Mouse (Mus musculus): ENCODE results near the gene Katnal1.

The Katnal1 gene

DNA sequence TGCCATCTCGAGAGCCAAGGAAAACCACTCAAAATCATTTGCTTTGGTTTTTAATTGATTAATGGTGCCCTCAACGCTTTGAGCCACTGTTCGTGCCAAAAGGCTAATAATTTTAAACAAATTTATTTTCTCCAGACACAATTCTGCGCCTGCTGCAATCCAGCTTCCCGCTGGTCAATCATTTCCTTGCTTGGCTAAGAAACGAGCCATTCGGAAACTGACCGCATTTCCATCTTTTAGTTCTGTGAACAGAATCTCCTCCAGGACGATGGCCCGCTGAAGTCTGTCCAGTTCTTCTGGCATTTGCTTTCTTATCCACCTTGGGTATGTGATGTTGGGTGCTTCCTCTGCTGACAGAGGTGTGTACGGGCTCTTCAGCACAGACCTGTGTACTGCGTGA, 4.5 kb downstream of the Katnal1 start:
- no peak for DNase-seq (ENCODE audit: low spot score)

DNA sequence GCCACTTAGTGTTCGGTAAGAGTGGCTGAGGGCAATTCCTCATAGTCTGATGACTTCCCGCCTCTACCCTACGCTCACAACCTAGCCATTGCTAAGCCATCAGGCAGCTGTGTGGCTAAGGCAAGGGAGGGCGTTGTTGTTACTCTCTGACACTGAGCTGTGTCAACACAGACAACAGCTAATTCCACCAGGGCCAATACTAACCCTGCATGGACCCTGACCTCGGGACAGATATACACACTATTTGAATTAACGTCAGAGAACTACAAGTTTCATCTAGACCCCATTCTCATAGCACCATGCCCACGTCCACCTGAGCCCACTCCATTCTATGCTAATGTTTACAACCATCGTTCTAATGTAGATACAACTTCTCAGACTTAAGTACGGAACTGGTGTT, 5.1 kb downstream of the Katnal1 start:
- no peak for DNase-seq (ENCODE audit: low spot score)

DNA sequence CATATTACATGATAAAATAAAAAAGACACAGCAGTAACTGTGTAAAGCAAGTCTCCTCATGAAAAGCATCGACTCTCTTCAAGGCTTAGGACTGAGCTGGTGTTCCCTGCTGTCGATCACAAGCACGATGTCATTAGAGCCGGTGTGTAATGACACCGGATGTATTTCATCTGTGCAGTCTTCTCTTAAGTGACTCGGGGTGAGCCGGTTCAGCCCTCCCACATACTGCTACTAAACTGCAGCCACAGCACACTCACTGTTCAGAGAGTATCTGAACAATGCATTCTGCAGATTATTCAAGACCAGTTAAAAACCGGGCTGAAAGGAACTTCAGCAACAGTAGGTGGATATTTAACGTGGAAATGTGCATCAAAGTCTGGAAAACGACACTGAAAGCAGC, 5.7 kb downstream of the Katnal1 start:
- DNase-seq (ENCODE audit: low spot score), result no peak

DNA sequence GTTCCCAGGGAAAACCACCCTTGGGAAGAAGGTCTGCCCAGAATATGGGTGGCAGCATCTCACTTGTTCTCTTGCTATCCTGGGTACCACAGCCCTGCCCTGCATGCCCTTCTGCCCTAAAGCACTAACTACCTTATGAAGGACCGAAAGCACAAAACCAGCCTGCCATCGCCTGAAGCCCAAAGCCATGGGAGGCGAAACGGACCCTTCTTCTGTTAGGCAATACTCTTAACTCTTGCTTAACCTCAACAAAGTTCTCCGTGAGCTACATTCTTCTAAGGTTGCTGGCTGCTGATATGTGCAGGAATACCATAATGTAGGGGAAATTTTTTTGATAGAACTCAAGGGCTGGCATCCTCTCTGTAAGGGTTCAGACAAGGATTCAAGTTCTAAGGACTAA, 6.3 kb downstream of the Katnal1 start:
- no peak for DNase-seq (ENCODE audit: low spot score)

DNA sequence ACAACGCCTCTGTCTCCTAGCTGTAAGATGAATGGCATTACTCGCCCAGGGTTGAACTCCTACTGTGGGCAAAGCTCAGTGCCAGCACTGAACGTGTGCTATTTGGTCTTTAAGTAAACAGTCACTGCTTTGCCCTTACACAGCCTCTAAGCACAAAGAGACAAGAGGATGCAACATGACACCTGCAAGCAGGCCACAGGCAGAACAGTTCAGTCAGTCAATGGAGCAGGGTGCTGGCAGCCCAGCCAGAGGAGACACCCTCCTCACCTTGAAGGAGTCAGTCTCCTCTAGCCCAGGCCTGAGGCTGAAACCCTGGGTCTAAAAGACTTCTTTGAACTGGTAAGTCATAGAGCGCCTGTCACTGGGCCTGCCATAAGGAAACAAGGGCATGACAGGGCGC, 11.1 kb downstream of the Katnal1 start:
- no peak for DNase-seq (ENCODE audit: low spot score)

DNA sequence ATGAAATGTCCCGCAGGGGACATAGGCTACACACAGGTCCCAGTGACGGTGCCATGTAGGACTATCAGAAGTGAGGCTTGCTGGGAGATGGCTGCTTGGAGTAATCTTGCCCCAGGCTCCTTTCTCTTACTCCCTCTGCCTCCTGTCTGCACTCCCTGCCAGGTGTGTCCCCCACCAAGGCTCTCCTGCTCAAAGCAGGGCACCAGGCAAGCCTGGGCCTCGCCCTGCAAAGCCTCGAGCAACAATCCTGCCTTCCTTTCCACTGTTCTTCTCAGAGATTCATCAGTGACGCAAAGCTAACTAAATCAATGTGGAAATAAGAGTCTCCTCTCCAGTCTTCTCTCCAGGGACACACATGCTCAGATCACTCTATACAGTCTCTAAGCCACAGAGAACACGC, 12.3 kb downstream of the Katnal1 start:
- no peak for DNase-seq (ENCODE audit: low spot score)

DNA sequence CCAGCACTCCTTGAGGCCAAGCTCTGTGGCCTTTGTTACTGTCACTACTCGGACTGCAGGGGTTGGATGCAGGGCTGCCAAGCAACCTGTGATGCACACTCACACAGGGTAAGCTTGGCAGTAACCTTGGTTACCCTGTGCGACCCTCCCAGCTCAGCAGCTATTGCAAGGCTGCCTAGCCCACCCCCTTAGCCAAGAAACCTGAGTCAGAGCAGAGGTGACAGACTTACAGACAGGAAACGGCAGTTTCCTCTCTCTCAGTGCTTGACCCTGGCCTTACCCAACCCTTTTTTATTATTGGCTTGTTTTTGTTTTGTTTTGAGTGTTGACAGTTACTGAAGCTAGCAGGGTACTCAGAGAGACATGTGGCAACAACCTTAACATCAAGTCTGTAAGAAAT, 16.9 kb downstream of the Katnal1 start:
- no peak for DNase-seq (ENCODE audit: low spot score)

DNA sequence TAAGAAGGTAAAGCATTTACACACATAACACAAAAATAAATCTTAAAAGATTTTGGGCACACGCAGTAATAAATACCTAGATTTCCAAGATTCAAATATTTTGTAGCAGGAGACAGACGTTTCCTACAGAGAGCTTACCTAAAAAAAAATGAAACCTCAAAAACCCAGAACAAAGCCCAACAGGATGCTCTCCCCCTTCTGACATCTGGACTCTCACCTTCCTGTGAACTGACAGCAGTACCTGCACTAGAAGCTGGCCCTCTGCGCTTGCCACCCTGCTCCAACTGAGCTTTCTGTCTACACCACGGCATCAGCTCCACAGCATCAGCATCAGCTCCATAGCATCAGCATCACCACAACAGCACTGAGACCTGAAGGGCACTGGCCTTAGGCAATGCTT, 19.1 kb downstream of the Katnal1 start:
- DNase-seq (ENCODE audit: low spot score), result no peak

DNA sequence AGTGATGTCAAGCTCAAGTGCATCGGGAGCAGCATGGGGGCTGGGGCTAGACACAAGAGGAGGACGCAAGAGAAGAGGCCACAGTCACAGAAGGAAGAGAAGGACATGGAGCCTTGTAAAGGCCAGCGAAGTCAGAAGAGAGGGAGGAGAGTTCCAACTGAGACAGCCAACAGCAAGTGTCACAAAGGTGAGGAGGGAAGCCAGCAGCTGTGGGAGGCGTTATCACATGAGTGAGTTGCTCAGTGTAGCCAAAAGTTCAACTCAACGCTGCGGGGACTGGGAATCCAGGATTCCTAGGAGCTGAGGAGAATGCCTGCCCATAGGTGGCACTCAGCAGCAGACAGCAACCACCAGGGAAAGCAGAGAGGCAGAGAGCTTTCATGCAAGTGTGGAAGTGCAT, 19.7 kb downstream of the Katnal1 start:
- DNase-seq (ENCODE audit: low spot score), result no peak

DNA sequence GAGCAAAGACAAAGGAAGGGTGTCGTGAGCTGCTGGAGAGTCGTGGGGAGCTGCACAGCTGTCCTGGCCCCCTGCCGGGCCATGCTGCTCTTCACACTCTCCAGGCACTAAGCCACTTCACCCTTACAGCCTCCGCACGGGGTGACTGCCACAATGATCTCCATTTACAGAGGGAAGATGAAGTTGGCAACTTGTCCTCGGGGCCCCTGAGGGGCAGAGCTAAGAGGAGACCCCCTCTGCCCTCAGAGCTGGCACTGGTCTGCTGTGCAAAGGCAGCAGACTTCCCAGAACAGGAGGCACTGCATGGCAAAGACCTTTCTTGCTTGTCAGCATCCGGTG, 20.1 kb downstream of the Katnal1 start:
- DNase-seq (ENCODE audit: low spot score), result no peak

DNA sequence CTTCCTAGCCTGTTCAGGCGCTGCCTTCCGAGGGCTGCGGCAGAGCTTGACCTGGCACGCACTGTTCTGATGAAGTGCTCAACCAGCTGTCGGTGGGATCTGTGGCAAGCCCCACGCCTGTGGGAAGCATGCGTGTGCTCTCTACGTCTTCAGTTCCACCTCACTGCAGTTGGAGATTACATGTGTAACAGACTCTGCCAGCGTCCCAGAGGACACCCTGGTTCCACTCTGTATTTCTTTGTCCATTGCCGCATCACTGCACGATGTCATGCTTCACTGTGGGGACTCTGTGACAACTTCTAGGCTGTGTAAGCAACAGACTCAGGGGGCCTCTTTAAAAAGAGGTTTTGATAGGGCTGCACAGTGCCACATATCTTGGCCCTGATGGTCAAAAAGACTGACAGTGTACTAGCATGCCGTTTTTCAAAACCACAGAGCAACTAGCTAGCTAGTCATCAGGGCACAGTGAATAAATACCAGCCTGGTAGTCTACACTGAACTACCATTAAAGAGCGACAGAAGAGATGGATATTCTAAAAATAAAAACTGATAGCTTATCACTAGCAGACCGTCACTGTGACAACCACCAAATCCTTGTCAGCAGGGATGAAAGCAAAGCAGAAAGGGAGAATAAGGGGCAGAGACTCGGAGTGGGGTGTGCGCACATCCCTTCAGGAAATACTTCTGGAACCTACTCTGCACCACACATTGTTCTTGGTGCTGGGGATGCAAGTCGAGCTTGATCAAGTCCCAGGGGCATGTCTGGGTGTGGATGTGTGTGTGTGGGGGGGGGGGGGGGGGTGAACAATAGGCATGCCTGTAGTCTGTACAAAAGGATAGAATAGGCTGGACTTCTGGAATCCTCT, 20.7 kb downstream of the Katnal1 start:
- DNase-seq (ENCODE audit: low spot score), result no peak

DNA sequence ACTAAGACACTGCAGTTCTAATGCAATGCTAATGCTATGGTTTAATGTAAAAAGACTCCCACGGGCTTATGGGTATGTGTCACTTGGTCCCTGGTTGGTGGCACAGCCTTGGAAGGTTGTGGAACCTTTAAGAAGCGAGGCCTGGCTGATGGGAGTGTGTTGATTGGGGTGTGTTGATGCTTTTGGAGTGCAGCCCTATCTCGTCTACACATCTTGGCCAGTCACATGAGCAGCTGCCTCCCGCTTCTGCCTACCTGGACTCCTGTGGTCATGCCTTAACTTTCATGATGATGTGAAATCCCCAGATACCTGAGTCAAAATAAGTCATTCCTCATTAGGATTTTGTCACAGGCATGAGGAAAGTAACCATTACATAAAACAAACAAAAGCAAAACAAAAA, 22.8 kb downstream of the Katnal1 start:
- DNase-seq (ENCODE audit: low spot score), result no peak

DNA sequence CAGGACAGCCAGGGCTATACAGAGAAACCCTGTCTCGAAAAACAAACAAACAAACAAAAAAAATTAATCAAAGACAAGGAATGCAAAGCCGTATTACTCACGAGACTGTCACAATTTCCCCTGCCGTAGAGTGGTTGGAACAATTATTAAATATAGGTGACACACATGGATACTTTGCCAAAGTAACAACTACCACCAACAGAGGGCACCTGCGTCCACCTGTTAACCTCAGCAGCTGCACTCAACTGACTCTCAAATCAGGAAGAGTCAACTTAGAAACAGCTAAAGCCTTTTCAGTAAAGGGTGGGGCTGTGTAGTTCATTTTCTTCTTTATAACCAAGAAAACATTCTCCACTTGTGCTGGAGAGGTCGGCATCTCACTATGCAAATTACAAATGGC, 24.3 kb downstream of the Katnal1 start:
- DNase-seq (ENCODE audit: low spot score), result no peak

DNA sequence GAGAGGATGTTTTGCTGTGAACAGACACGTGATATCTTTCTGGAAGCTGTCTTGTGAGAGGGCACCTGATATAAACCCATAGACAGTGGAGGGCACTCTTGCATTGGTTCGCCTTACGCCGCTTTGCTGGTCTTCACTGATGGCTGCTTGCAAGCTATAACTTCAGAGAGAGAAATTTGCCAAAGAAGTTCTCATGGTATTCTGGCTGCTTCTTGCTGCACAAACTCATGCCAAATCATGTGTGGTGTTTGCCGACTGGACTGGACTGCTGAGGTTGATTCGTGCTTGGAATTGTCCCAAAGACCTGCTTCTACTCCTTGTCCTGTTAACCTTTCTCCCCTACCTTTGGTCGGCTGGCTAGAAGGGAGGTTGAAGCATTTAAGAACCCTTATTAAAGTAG, 29.8 kb downstream of the Katnal1 start:
- DNase-seq (ENCODE audit: low spot score), result no peak

DNA sequence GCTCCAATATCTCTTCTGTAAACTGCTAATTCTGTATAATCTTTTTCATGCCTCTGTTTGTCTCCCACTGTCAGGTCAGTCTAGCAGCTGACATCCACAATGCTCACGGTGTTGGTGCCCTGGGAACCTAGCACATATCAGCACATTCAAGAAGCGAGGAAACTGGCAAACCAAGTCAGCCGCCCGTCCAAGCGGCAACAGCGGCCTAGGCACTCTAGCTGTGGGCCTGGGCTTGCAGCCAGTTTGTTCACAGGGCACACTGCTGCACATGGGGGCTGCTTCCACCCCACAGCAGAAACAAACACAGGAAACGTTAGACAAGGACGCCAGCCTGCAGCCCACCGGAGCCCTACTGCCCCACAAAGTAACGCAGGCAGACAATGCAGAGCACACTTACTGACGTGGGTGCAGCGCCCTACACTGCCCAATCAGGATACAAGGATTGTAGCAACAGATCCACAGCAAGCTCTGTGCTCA, 31.1 kb downstream of the Katnal1 start:
- no peak for DNase-seq (ENCODE audit: low spot score)

DNA sequence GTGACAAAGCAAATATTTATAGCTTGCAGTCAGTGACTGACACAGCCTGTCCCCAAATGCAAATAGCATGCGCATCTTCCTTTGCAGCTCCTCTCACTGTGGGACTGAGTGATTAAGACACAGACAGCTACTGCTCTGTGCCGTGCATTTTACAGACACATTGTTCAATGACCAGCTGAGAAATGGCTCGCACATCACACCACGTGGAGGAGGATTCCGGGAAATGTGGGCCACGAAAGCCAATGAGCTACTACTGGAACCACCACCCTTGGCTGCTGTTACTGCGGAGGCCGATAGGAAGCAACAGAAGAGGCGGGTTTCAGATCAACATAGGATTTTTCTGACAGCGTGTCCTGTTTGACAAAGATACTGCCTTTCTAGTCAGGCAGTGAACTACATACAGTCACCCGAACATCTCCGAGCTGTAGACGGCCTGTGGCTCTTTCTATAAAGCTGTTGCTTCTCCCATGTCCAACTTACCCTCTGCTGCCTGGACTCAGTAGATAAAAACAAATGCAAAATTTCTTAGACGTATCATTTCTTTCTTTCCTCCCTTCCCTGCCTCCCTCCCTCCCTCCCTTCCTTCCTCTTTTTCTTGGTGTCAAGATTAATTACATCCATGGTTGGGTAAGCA, 31.9 kb downstream of the Katnal1 start:
- no peak for DNase-seq (ENCODE audit: low spot score)

DNA sequence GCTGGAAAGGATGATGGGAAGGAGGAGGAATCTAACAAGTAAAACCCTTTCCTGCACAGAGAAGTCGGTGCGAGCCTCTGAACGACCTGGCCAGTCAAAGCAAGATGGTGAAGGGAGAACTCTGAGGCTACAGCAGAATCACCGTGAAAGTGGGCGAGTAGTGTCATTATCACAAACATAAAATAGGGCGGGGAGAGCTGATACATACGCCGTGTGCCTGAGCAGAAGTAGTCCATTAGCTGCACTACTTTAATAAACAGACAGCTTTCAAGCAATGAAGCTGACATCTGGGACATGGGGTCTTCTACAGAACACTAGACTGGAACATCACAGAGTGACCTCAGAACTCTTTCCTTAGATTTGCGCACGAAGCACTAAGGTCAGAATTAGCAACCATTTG, 32.6 kb downstream of the Katnal1 start:
- no peak for DNase-seq (ENCODE audit: low spot score)

DNA sequence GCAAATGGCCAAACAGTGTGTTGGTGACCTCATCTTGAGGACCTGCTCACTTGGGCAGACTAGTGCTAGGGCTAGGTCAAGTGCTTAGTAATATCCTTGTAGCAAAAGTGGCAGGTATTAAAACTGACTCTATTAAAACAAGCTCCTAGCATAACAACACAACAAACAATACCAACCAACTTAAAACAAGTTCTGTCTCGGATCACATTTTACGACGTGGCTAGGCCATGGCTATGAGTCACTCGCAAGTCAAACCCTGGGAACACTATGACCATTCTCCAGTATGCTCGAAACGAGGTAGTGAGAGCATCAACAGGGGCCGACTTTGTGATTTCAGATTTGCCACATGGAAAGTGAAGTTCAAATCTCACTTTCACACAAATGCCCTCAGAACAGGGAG, 33.3 kb downstream of the Katnal1 start:
- DNase-seq (ENCODE audit: low spot score), result no peak

DNA sequence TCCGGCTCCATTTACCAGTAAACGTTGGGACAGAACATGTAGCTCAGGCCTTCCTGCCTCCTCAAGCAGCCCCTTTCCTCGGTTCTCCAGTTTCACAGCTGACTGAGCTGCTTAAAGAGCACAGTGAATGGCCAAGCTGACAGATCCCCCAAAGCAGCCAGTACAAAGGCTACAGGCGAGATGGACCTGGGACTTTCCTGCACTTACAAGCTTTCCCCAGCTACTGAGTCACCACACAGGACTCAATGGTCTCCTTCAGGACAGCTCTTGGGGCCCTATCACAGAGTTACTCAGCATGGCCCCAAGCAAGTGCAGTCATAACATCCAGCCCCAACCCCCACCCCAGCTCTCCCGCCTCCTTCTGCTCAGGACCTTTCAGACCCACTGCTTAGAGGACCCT, 34.1 kb downstream of the Katnal1 start:
- no peak for DNase-seq (ENCODE audit: low spot score)

DNA sequence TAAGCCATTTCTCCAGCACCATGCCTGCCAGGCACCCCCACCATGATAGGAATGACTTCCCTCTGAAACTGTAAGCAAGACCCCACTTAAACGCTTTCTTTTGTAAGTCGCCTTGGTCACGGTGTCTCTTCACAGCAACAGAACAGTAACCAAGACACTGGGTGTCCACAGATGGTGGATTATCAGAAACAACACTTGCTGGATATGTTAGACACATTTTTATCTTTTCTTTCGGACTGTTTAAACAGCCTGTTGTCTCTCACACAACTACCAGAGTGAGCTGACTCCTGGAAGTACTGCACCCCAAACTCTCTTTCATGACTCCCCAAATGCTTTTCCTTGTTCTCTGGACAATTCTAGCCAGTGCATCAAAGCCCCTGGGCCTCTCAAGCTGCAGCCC, 38.9 kb downstream of the Katnal1 start:
- no peak for DNase-seq (ENCODE audit: low spot score)

DNA sequence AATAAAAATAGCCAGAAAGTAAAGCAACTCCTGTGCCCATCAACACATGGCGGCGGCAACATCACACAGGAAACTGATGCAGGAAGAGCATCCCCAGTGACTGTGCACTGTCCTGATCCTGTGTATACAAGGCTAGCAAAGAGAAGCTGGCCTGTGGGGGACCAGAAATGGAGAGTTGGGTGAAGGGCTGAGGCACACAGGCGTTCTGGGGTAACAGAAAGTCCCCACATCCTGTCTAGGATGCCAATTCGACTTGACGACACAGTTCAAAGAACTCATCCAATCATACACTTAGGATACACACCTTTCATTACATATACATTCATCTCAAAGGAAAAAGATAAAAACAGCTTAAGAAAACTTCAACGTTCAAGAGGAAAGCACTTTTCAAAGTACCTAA, 41.1 kb downstream of the Katnal1 start:
- no peak for DNase-seq (ENCODE audit: low spot score)

DNA sequence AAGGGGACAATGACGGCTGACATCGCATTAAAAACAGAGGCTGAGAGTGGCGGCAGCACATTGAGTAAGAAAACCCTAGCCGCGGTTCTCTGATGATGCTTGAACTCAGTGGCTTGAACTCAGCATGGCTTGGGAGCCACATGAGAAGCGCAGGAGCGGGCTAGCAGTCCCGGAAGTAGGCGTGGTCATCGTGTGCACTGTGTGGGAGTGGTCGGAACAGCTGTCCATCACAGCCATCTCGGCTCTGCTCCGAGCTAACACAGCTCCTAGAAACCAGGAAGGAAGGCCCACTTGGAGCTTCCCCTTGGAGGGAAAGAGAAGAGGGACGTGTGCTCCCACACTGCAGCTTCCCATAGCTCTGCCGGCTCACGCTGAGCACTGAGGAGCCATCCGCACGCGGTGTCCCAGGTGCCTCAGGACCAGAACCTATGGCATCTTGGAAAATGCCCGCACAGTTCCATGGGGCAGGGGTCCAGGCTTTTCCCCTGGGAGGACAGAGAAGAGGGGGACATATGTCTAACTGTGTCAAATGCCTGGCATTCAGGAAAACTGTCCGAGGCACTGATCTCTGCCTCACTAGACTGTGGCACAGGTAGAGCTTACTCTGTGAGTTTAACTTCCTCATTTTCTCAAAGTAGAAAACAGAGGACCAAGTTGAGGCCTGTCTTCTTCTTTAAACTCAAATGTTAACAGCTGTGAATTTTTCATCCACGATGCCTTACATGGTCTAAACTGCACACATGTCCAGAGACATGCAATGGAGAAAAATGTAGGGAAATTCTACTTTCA, 43.1 kb downstream of the Katnal1 start:
- no peak for DNase-seq (ENCODE audit: low spot score)

DNA sequence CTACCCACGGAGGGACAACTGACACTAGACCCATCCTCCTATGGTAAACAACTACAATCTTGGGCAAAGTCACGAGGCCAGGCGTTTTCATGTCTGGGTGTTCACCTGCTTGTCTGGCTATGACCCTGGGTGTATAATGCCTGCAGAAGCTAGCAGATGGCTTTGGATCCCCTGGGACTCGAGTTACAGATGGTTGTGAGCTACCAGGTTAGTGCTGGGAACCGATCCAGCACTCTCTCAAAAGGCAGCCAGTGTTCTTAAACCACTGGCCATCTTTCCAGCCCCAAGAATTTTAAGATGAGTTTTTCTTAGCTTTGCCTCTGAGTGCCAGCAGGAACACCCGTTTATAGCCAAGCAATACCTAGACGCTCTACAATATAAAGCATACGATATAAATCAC, 45.4 kb downstream of the Katnal1 start:
- DNase-seq (ENCODE audit: low spot score), result no peak

Data from urinary bladder, postnatal 10 days (tissue).